Mouse (Mus musculus) ES-E14 (cell line): ENCODE data around the gene Mettl26. TPM values are rescaled to one million over a fixed set of nuclear protein-coding genes. Genes with fewer than 3 reads are reported as not detected.

Experiments used
- DNase-seq: peaks from one replicate; pipeline ENCODE4 v3.0.0-alpha.2; 2013; ENCODE audit warnings: low read depth, low spot score
- H3K27ac ChIP-seq: 2 replicates; pipeline ENCODE4 v1.5.1; 2012; ENCODE audit warnings: low read depth, mild to moderate bottlenecking, low read length, moderate library complexity, mixed read lengths; ENCODE audit not compliant: poor library complexity, insufficient read depth, severe bottlenecking
- H3K36me3 ChIP-seq: 2 replicates; pipeline ENCODE4 v1.6.1; 2012; ENCODE audit warnings: mild to moderate bottlenecking, low read length, moderate library complexity, mixed read lengths; ENCODE audit not compliant: control insufficient read depth, poor library complexity, insufficient read depth, severe bottlenecking
- H3K4me1 ChIP-seq, 2 experiments: fragments of 150-350 bp in 1 of 2; sonication (generic) in 1 of 2; 2 replicates each; pipeline ENCODE4 v1.6.1; 2012; ENCODE audit warnings: low read length in 2 of 2, mild to moderate bottlenecking in 1 of 2, mixed read lengths in 1 of 2; ENCODE audit not compliant: control insufficient read depth in 2 of 2, insufficient read depth in 2 of 2, poor library complexity in 1 of 2
- H3K4me3 ChIP-seq, 2 experiments: fragments of 150-350 bp in 1 of 2; sonication (generic) in 1 of 2; 2 replicates each; pipeline ENCODE4 v1.5.1; 2012; ENCODE audit warnings: low read length in 2 of 2, low read depth in 1 of 2, mild to moderate bottlenecking in 1 of 2, mixed read lengths in 1 of 2; ENCODE audit not compliant: insufficient read depth in 1 of 2, poor library complexity in 1 of 2, severe bottlenecking in 1 of 2
- H3K9ac ChIP-seq: 2 replicates; pipeline ENCODE4 v1.6.1; 2012; ENCODE audit warnings: low read depth, mild to moderate bottlenecking, low read length, mixed read lengths; ENCODE audit not compliant: poor library complexity, insufficient read depth, severe bottlenecking
- H3K9me3 ChIP-seq: fragments of 150-350 bp; sonication (generic); 2 replicates; pipeline ENCODE4 v1.6.1; 2012; ENCODE audit warnings: low read depth, mild to moderate bottlenecking, low read length; ENCODE audit not compliant: control insufficient read depth, insufficient read depth
- CHD2 ChIP-seq: IDR thresholded peaks from 2 replicates; pipeline ENCODE4 v1.6.1; 2014; ENCODE audit warnings: mild to moderate bottlenecking, low read depth, low read length, inconsistent platforms
- HCFC1 ChIP-seq: IDR thresholded peaks from 2 replicates; pipeline ENCODE4 v1.6.1; 2012; ENCODE audit warnings: low read length, inconsistent platforms, borderline replicate concordance; ENCODE audit not compliant: insufficient read depth
- MAFK ChIP-seq: IDR thresholded peaks from 2 replicates; pipeline ENCODE4 v1.6.1; 2014; ENCODE audit warnings: mild to moderate bottlenecking, low read depth, low read length, inconsistent platforms; ENCODE audit not compliant: insufficient read depth
- ZC3H11A ChIP-seq: IDR thresholded peaks from 2 replicates; pipeline ENCODE4 v1.6.1; 2012; ENCODE audit warnings: low read depth, mild to moderate bottlenecking, inconsistent platforms, low read length, borderline replicate concordance
- ZNF384 ChIP-seq: IDR thresholded peaks from 2 replicates; pipeline ENCODE4 v1.6.1; 2012; ENCODE audit warnings: low read depth, low read length, inconsistent platforms
- in situ Hi-C, 2 experiments: fragments of 600-800 bp; cut with MboI; formaldehyde crosslinking; loops; one replicate each; pipeline ENCODE4 v1.15.1; 2025; ENCODE audit warnings: low sequenced_read_pairs in 2 of 2, inconsistent platforms in 1 of 2; ENCODE audit not compliant: unreplicated experiment in 2 of 2
- total RNA-seq: library from RNA; depleted of rRNA; stranded (reverse); fragments of 300-350 nt; gene quantifications from 2 replicates; pipeline ENCODE4 v1.2.3, GENCODE M21; 2012

The Mettl26 gene
- total RNA-seq, 1 experiment, result 26.6 TPM

- Histone ChIP-seq H3K9me3 (no peaks in the 10 kb centered on the region), H3K4me1 (peaks cover 2 to 6% of the 10 kb centered on the region in 2 experiments; a peak in 1 of 4 replicates), H3K27ac (no peak overlapping the region), H3K36me3 (peaks cover 44% of the 10 kb centered on the region), H3K9ac (no peak overlapping the region), H3K4me3 (peak overlapping the region in 1 of 2 experiments; percentile 88; a peak in 1 of 4 replicates)
- in situ Hi-C loops, result no loop called here
- DNase-seq, result no peak
- no peak for TF ChIP-seq CHD2
- no peak for TF ChIP-seq HCFC1
- no peak for TF ChIP-seq ZNF384
- no peak for TF ChIP-seq MAFK
- TF ChIP-seq ZC3H11A, result no peak
Measured at GRCm38 (mm10) chr17:25843122-25843521, 31.8 kb upstream of the Mettl26 start.

GRCm38 (mm10) chr17:25843636-25844395, 31.1 kb upstream of the Mettl26 start:
- Histone ChIP-seq H3K27ac (peak overlapping the region; percentile 22; the same call in 1 of the 2 replicates), H3K36me3 (peaks cover 42% of the 10 kb centered on the region), H3K4me3 (peak overlapping the region; percentile 88 to 93), H3K9me3 (no peaks in the 10 kb centered on the region), H3K9ac (peak overlapping the region; percentile 94), H3K4me1 (peaks cover 2 to 6% of the 10 kb centered on the region in 2 experiments; a peak in 1 of 4 replicates)
- DNase-seq, result no peak
- TF ChIP-seq HCFC1 (no peak), CHD2 (no peak), ZC3H11A (no peak), MAFK (no peak), ZNF384 (no peak)
- in situ Hi-C loops, result no loop called here

- H3K4me1 ChIP-seq, result peaks cover 2 to 6% of the 10 kb centered on the region in 2 experiments; a peak in 1 of 4 replicates
- H3K27ac ChIP-seq, result peak within 1 kb of the TSS; percentile 22; the same call in 1 of the 2 replicates
- TF ChIP-seq ZNF384 (no peak), CHD2 (no peak), HCFC1 (no peak), ZC3H11A (no peak), MAFK (no peak)
- peak within 1 kb of the TSS; percentile 94 for H3K9ac ChIP-seq
- DNase-seq, result peak; percentile 83
- in situ Hi-C loops, result no loop called here
- no peaks in the 10 kb centered on the region for H3K9me3 ChIP-seq
- peaks cover 37% of the 10 kb centered on the region for H3K36me3 ChIP-seq
- H3K4me3 ChIP-seq, result peak within 1 kb of the TSS; percentile 88 to 93
Measured at GRCm38 (mm10) chr17:25844396-25844901, 30.4 kb upstream of the Mettl26 start, which contains the start of gene Rhot2. Gene Rhot2, minus strand, starts transcription at chr17:25844851.

GRCm38 (mm10) chr17:25860229-25860628, 14.6 kb upstream of the Mettl26 start:
- in situ Hi-C loops, result no loop called here
- no peak for DNase-seq
- Histone ChIP-seq H3K4me3 (no peak overlapping the region), H3K36me3 (peaks cover 2% of the 10 kb centered on the region; the same call in 1 of the 2 replicates), H3K9ac (no peak overlapping the region), H3K9me3 (no peaks in the 10 kb centered on the region), H3K27ac (no peak overlapping the region), H3K4me1 (peaks cover 0 to 4% of the 10 kb centered on the region in 2 experiments; a peak in 1 of 4 replicates)
- TF ChIP-seq MAFK, result no peak
- TF ChIP-seq ZNF384, result no peak
- TF ChIP-seq ZC3H11A, result no peak
- TF ChIP-seq HCFC1, result no peak
- TF ChIP-seq CHD2, result no peak
